Mouse (Mus musculus) kidney, postnatal 36 days (tissue): ENCODE results near the gene Slc39a13.
"Not testable (repeated sequence)": the region's sequence is repeated elsewhere in the genome, so short reads cannot be mapped to it uniquely, and the experiment has no call there.

Experiments used
- DNase-seq, 2 experiments: peaks; one replicate each; pipeline ENCODE4 v3.0.0; 2021 to 2022; ENCODE audit warnings: mixed read lengths in 2 of 2

The Slc39a13 gene

DNA sequence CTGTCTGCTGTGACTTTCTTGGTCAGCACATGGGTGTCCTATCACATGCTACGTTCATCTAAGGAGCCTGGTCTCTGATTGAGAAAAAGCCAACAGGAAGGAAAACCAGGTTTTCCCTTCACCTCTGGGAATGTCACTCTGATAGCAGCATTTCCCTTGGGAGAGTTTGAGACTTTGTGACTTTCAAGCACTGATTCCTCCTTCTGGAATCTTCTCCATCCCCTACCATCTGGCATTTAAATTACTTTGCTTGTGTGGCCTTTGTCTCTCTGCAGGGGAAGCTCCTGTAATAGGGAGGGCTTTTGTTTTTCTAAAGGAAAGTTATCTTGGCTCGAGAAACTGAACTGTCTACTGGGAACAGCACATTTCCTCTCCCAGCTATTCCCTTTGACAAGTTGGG is 47.1 kb downstream of the Slc39a13 start:
- peak in 1 of 2 experiments; percentile 8 for DNase-seq

DNA sequence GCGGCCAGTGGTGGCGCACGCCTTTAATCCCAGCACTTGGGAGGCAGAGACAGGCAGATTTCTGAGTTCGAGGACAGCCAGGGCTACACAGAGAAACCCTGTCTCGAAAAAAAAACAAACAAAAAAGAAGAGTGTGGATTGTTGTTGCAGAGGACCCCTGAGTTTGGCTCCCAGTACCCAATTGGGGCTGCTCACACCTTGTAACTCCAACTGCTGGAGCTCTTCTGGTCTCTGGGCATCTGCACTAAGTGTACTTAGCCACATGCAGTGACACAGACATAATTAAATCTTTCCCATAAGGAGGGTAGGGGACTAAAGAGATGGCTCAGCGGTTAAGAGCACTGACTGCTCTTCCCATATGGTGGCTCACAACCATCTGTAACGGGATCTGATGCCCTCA is 48.0 kb downstream of the Slc39a13 start:
- not testable (repeated sequence) for DNase-seq

DNA sequence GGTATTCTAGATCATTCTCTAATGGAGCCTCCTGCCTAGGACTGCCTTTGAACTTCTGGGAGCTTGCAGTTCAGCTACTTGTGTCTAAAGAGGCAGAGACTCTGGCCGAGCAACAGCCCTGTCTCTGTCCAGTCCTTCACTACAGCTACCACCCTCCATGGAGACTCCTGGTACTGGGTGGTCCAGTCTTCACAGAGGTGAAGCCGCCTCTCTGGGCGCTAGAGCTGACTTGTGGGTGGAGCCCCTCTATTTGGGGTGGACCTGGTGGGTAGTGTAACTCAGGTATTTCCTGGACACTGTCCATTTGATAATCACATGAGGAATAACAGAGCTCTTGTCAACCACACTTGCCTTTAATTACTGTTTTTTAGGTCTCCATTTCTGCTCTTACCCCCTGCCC is 50.3 kb downstream of the Slc39a13 start:
- no peak for DNase-seq

- DNase-seq, result peak; percentile 31 to 42
Observed at GRCm38 (mm10) chr2:91018061-91018788, 52.0 kb downstream of the Slc39a13 start.

DNA sequence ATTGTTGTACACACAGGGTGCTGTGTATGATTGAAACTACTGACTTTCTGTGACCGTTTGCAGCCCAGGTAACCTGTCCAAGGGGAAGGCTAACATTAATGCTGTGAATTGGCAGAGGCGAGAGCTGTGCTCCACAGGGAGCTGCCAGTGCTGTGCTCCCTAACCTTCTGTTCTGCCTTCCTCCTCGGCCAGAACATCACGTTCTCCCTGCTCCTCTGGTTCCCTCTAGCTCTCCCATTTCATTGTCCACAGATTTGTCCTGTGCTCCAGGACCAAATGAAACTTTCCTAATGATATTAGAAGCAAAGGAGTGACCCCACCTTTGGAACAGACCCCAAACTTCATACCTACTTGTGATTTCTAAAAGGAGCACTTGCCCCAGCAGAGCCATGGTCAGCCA is 54.8 kb downstream of the Slc39a13 start:
- peak in 1 of 2 experiments; percentile 51 for DNase-seq

- DNase-seq, result no peak
Observed at GRCm38 (mm10) chr2:91013881-91014280, 56.3 kb downstream of the Slc39a13 start.
